Mouse (Mus musculus) testis, adult 2 months (tissue): ENCODE data around the gene Psors1c2. TPM values are rescaled to one million over a fixed set of nuclear protein-coding genes. Genes with fewer than 3 reads are reported as not detected.

Experiments used
- H3K27ac ChIP-seq: fragments of 200-500 bp; 2 replicates; pipeline ENCODE4 v1.5.1; 2012; ENCODE audit warnings: low read depth, low read length; ENCODE audit not compliant: control insufficient read depth, insufficient read depth
- H3K27me3 ChIP-seq: fragments of 200-500 bp; 2 replicates; pipeline ENCODE4 v1.6.1; 2012; ENCODE audit warnings: mild to moderate bottlenecking, low read length, moderate library complexity; ENCODE audit not compliant: control insufficient read depth, insufficient read depth
- H3K36me3 ChIP-seq: fragments of 200-500 bp; 2 replicates; pipeline ENCODE4 v1.6.1; 2012; ENCODE audit warnings: mild to moderate bottlenecking, low read length; ENCODE audit not compliant: control insufficient read depth, insufficient read depth
- H3K4me1 ChIP-seq: fragments of 200-500 bp; 2 replicates; pipeline ENCODE4 v1.6.1; 2012; ENCODE audit warnings: low read length; ENCODE audit not compliant: control insufficient read depth, insufficient read depth
- H3K4me3 ChIP-seq: fragments of 200-500 bp; 2 replicates; pipeline ENCODE4 v1.5.1; 2012; ENCODE audit warnings: low read depth, mild to moderate bottlenecking, low read length, moderate library complexity, mixed read lengths; ENCODE audit not compliant: control insufficient read depth
- CTCF ChIP-seq: fragments of 200-500 bp; IDR thresholded peaks from 2 replicates; pipeline ENCODE4 v1.5.1; 2012; ENCODE audit warnings: low read depth, mild to moderate bottlenecking, inconsistent platforms, low read length, moderate library complexity; ENCODE audit not compliant: control insufficient read depth, insufficient read depth, insufficient replicate concordance
- POLR2A ChIP-seq: fragments of 200-500 bp; IDR thresholded peaks from 2 replicates; pipeline ENCODE4 v1.6.1; 2012; ENCODE audit warnings: low read depth, mild to moderate bottlenecking, inconsistent platforms, low read length, moderate library complexity; ENCODE audit not compliant: control insufficient read depth
- polyA plus RNA-seq: library from polyadenylated mRNA; depleted of rRNA; stranded (reverse); fragments of >200 nt; gene quantifications from 2 replicates; pipeline ENCODE4 v1.2.3, GENCODE M21; 2012

The Psors1c2 gene
- polyA plus RNA-seq, 1 experiment, result 2.5 TPM

DNA sequence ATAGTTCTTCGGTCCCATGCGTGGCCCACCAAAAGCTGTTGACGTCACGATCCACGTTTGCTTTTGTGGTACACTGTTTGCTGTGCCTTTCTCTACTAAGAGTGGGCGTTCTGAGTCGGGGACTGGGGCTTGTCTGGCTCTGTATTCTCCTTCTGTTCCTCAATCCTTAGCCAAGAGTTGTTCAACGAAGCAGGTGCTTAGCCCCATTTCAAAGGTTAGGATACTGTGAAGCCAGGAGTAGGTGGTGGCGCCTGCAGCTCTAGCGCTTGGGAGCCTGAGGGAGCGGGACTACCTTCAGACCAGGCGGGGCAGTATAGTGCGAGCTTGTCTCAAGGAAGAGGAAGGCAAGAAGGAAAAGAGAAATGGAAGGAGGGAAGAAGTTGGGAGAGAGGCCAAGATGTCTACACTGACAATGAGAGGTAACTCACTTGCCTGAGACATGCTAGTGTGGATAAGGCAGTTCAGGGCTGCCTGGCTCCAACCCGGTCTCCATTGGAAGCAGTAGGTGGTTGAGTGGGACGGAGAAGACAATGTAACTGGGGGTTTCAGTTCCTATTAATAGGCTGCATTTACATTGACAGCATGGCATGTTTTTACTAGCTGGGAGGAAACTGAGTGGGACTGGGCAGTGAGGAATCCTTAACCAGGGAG lies 9.9 kb downstream of the Psors1c2 start:
- H3K36me3 ChIP-seq, result no peaks in the 10 kb centered on the region
- H3K27ac ChIP-seq, result no peak overlapping the region
- no peaks in the 10 kb centered on the region for H3K27me3 ChIP-seq
- TF ChIP-seq POLR2A (no peak), CTCF (no peak)
- H3K4me1 ChIP-seq, result no peaks in the 10 kb centered on the region
- H3K4me3 ChIP-seq, result no peak overlapping the region

GRCm38 (mm10) chr17:35543412-35543861 lies 10.4 kb downstream of the Psors1c2 start:
- Histone ChIP-seq H3K4me3 (no peak overlapping the region), H3K4me1 (no peaks in the 10 kb centered on the region; the same call in 1 of the 2 replicates), H3K27ac (no peak overlapping the region), H3K27me3 (no peaks in the 10 kb centered on the region), H3K36me3 (no peaks in the 10 kb centered on the region)
- TF ChIP-seq CTCF (no peak), POLR2A (no peak)

DNA sequence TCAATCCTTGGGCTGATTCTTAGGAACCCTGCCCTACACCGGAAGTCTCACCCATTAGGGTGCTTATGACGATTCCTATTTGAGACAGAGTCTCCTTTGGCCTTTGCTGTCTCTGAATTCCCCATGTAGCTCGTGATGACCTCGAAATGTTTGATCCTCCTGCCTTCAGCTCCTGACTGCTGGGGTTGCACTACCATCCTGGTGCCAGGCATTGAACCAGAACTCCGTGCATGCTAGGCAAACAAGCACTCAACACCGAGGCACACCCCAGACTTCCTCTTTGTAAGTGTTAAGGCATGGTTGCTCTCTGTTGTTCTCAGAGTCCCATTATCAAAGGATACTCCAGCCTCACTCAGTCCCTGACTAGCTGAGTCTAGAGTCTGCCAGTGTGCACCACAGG lies 11.0 kb downstream of the Psors1c2 start:
- H3K4me3 ChIP-seq, result no peak overlapping the region
- H3K4me1 ChIP-seq, result no peaks in the 10 kb centered on the region; the same call in 1 of the 2 replicates
- no peaks in the 10 kb centered on the region for H3K36me3 ChIP-seq
- H3K27ac ChIP-seq, result no peak overlapping the region
- TF ChIP-seq CTCF (no peak), POLR2A (no peak)
- no peaks in the 10 kb centered on the region for H3K27me3 ChIP-seq

GRCm38 (mm10) chr17:35544680-35545079 lies 11.7 kb downstream of the Psors1c2 start:
- H3K27me3 ChIP-seq, result no peaks in the 10 kb centered on the region
- H3K27ac ChIP-seq, result no peak overlapping the region
- no peak for TF ChIP-seq POLR2A
- TF ChIP-seq CTCF, result peak; percentile 76
- H3K4me1 ChIP-seq, result no peaks in the 10 kb centered on the region; the same call in 1 of the 2 replicates
- H3K36me3 ChIP-seq, result no peaks in the 10 kb centered on the region
- H3K4me3 ChIP-seq, result no peak overlapping the region

- Histone ChIP-seq H3K27me3 (no peaks in the 10 kb centered on the region), H3K4me1 (no peaks in the 10 kb centered on the region; the same call in 1 of the 2 replicates), H3K4me3 (no peak overlapping the region), H3K27ac (no peak overlapping the region), H3K36me3 (no peaks in the 10 kb centered on the region)
- TF ChIP-seq CTCF (no peak), POLR2A (no peak)
Measured at GRCm38 (mm10) chr17:35547465-35547864, 14.5 kb downstream of the Psors1c2 start.

GRCm38 (mm10) chr17:35548636-35549035 lies 15.6 kb downstream of the Psors1c2 start:
- Histone ChIP-seq H3K4me1 (no peaks in the 10 kb centered on the region; the same call in 1 of the 2 replicates), H3K27ac (peak overlapping the region; percentile 43; the same call in 1 of the 2 replicates), H3K36me3 (no peaks in the 10 kb centered on the region), H3K4me3 (no peak overlapping the region), H3K27me3 (no peaks in the 10 kb centered on the region)
- TF ChIP-seq CTCF, result no peak
- no peak for TF ChIP-seq POLR2A

DNA sequence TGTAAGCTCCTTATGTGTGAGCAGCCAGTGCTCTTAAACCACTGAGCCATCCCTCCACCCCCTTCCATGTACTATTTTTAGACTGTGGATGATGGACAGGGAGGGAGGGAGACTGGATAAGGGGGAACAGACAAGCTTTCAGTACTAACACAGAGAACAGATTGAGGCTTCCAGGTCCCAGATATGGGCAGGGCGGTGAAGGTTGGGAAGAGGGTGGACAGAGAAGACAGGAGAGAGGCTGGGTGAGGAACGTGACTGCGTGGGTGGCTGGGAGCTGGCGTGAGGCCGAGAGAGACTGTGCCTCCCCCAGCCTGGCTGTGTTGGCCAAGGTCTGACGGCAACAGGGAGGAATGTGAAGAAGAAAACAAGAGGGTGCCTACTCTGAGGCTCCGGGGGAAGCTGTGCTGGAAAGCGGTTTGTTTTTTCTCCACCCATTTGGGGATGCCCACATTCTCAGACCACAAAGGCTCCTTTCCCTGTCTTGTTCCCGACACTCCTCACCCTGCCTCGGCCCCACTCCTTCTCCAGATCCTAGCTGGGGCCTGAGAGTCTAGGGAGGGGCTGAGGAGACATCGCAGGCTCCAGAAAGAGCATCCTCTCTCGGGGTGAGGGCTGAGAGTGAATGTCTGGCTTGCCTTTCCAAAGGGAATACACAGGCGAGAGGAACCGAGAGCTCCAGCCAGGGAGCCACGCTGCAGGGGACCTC lies 16.6 kb downstream of the Psors1c2 start:
- Histone ChIP-seq H3K4me1 (peaks cover 1% of the 10 kb centered on the region; the same call in 1 of the 2 replicates), H3K27ac (peak overlapping the region; percentile 88), H3K36me3 (no peaks in the 10 kb centered on the region), H3K4me3 (no peak overlapping the region), H3K27me3 (no peaks in the 10 kb centered on the region)
- TF ChIP-seq POLR2A (no peak), CTCF (no peak)
